Mouse (Mus musculus): ENCODE results near the gene A4galt.
A peak's percentile ranks its signal among the peaks of the same experiment; 100 is the strongest.

GRCm38 (mm10) chr15:83255191-83255782 is 3.7 kb upstream of the A4galt start:
- peak; percentile 72; the same call in 1 of the 2 replicates for TF ChIP-seq CTCF (IDR thresholded peaks at IDR 0.05; ENCODE audit: control insufficient read depth, insufficient read depth, insufficient replicate concordance, low read depth, low read length)
- TF ChIP-seq POLR2A (IDR thresholded peaks at IDR 0.05; ENCODE audit: control insufficient read depth, low read depth, low read length) = no peak
